Mouse (Mus musculus) heart, embryonic 13.5 days (tissue): ENCODE measurements around the gene Gm8439. TPM values are rescaled to one million over a fixed set of nuclear protein-coding genes. Genes with fewer than 3 reads are reported as not detected.

Experiments
- ATAC-seq: fragments of 200-750 bp; cut with Nextera tagmentation; 2 replicates; pipeline ENCODE4 v1.8.0; 2017; ENCODE audit warnings: moderate TSS enrichment; ENCODE audit not compliant: insufficient number of reproducible peaks, low FRiP score, low TSS enrichment; ENCODE audit errors: extremely low read depth
- H3K27ac ChIP-seq: fragments of 300-500 bp; sonication (generic); replicated peaks from 2 replicates; pipeline ENCODE4 v1.5.1; 2015; ENCODE audit warnings: moderate library complexity, mild to moderate bottlenecking, inconsistent platforms
- H3K27me3 ChIP-seq: fragments of 300-500 bp; sonication (generic); replicated peaks from 2 replicates; pipeline ENCODE4 v1.6.1; 2015; ENCODE audit warnings: mild to moderate bottlenecking, inconsistent platforms
- H3K36me3 ChIP-seq: fragments of 300-500 bp; sonication (generic); 2 replicates; pipeline ENCODE4 v1.6.1; 2015; ENCODE audit warnings: mild to moderate bottlenecking, inconsistent platforms
- H3K4me1 ChIP-seq: fragments of 300-500 bp; sonication (generic); 2 replicates; pipeline ENCODE4 v1.6.1; 2015; ENCODE audit warnings: inconsistent platforms
- H3K4me2 ChIP-seq: fragments of 300-500 bp; sonication (generic); 2 replicates; pipeline ENCODE4 v1.6.1; 2015; ENCODE audit warnings: inconsistent platforms, mild to moderate bottlenecking, moderate library complexity
- H3K4me3 ChIP-seq: fragments of 300-500 bp; sonication (generic); 2 replicates; pipeline ENCODE4 v1.5.1; 2015; ENCODE audit warnings: moderate library complexity, mild to moderate bottlenecking, inconsistent platforms
- H3K9ac ChIP-seq: fragments of 300-500 bp; sonication (generic); 2 replicates; pipeline ENCODE4 v1.6.1; 2015; ENCODE audit warnings: inconsistent platforms, mild to moderate bottlenecking, moderate library complexity
- H3K9me3 ChIP-seq: fragments of 300-500 bp; sonication (generic); 2 replicates; pipeline ENCODE4 v1.6.1; 2016; ENCODE audit warnings: inconsistent platforms
- WGBS: fragments of 180-500 bp; shearing (Covaris S2); methylation state at CpG from one replicate; pipeline ENCODE4 v1.1.7; 2015; ENCODE audit warnings: mixed read lengths; 5-methylcytosine and 5-hydroxymethylcytosine counted together
- polyA plus RNA-seq: library from polyadenylated mRNA; unstranded; fragments of >200 nt; fragmentation: Nextera tagmentation; extraction: Ambion mirVana; gene quantifications from 2 replicates; pipeline ENCODE4 v1.2.1, GENCODE M21; 2015

Gene Gm8439
- polyA plus RNA-seq, 1 experiment from 2014 or later = 0.41 TPM

- Histone ChIP-seq H3K27me3 (no peaks in the 10 kb centered on the region), H3K9ac (peak overlapping the region; percentile 77)
Measured at GRCm38 (mm10) chr4:120612304-120613080, 23.9 kb downstream of the Gm8439 start.

GRCm38 (mm10) chr4:120613691-120614329 is 25.3 kb downstream of the Gm8439 start:
- Histone ChIP-seq H3K4me3 (peak overlapping the region; percentile 41), H3K9ac (peak overlapping the region; percentile 82), H3K9me3 (no peaks in the 10 kb centered on the region), H3K4me1 (peaks cover 67% of the 10 kb centered on the region), H3K36me3 (no peaks in the 10 kb centered on the region), H3K27ac (peak overlapping the region; percentile 99), H3K27me3 (no peaks in the 10 kb centered on the region), H3K4me2 (peak overlapping the region; percentile 64)
- 22% methylated on average over 8 of the region's 8 CpGs for WGBS
- ATAC-seq = peak; percentile 31; the same call in 1 of the 2 replicates

More at GRCm38 (mm10) chr4:120612304-120613080, 23.9 kb downstream of the Gm8439 start:
- peaks cover 67% of the 10 kb centered on the region for H3K4me1 ChIP-seq
- H3K4me3 ChIP-seq = peak overlapping the region; percentile 41
- no peaks in the 10 kb centered on the region for H3K9me3 ChIP-seq
- 20% methylated on average over 9 of the region's 9 CpGs for WGBS
- ATAC-seq = peak; percentile 28; the same call in 1 of the 2 replicates
- no peaks in the 10 kb centered on the region for H3K36me3 ChIP-seq
- peak overlapping the region; percentile 64 for H3K4me2 ChIP-seq
- peak overlapping the region; percentile 99 for H3K27ac ChIP-seq

- WGBS = 71% methylated on average over 9 of the region's 9 CpGs
- H3K9me3 ChIP-seq = no peaks in the 10 kb centered on the region
- no peaks in the 10 kb centered on the region for H3K27me3 ChIP-seq
- H3K36me3 ChIP-seq = no peaks in the 10 kb centered on the region
- no peak for ATAC-seq
- peaks cover 64% of the 10 kb centered on the region for H3K4me1 ChIP-seq
- no peak overlapping the region for H3K4me3 ChIP-seq
- H3K27ac ChIP-seq = peak overlapping the region; percentile 99
- H3K4me2 ChIP-seq = no peak overlapping the region
- H3K9ac ChIP-seq = peak overlapping the region; percentile 82; the same call in 1 of the 2 replicates
Measured at GRCm38 (mm10) chr4:120614644-120615043, 26.1 kb downstream of the Gm8439 start.

- WGBS = 27% methylated on average over 10 of the region's 10 CpGs
- Histone ChIP-seq H3K4me1 (peaks cover 55% of the 10 kb centered on the region), H3K36me3 (no peaks in the 10 kb centered on the region), H3K27me3 (no peaks in the 10 kb centered on the region), H3K9me3 (no peaks in the 10 kb centered on the region), H3K4me2 (0 out of 2 replicates have a peak overlapping the region, but pooled peaks have one; percentile 21), H3K27ac (peak overlapping the region; percentile 99), H3K4me3 (no peak overlapping the region), H3K9ac (peak overlapping the region; percentile 71)
- ATAC-seq = peak; percentile 66; the same call in 1 of the 2 replicates
Measured at GRCm38 (mm10) chr4:120615528-120616081, 27.1 kb downstream of the Gm8439 start.

- H3K4me3 ChIP-seq = no peak overlapping the region
- H3K9me3 ChIP-seq = no peaks in the 10 kb centered on the region
- ATAC-seq = no peak
- WGBS = 53% methylated on average over 13 of the region's 13 CpGs
- peaks cover 48% of the 10 kb centered on the region for H3K4me1 ChIP-seq
- H3K36me3 ChIP-seq = no peaks in the 10 kb centered on the region
- H3K27ac ChIP-seq = peak overlapping the region; percentile 99
- no peak overlapping the region for H3K4me2 ChIP-seq
- H3K9ac ChIP-seq = peak overlapping the region; percentile 69
- H3K27me3 ChIP-seq = no peaks in the 10 kb centered on the region
Measured at GRCm38 (mm10) chr4:120616199-120617025, 27.9 kb downstream of the Gm8439 start.

- 66% methylated on average over 6 of the region's 6 CpGs for WGBS
- Histone ChIP-seq H3K9me3 (no peaks in the 10 kb centered on the region), H3K27ac (no peak overlapping the region), H3K36me3 (no peaks in the 10 kb centered on the region), H3K4me3 (no peak overlapping the region), H3K9ac (no peak overlapping the region), H3K4me2 (no peak overlapping the region), H3K27me3 (no peaks in the 10 kb centered on the region), H3K4me1 (peaks cover 29% of the 10 kb centered on the region)
- no peak for ATAC-seq
Measured at GRCm38 (mm10) chr4:120627728-120628127, 39.2 kb downstream of the Gm8439 start.

GRCm38 (mm10) chr4:120630218-120630931 is 41.8 kb downstream of the Gm8439 start:
- Histone ChIP-seq H3K4me3 (no peak overlapping the region), H3K27me3 (no peaks in the 10 kb centered on the region), H3K4me1 (peaks cover 29% of the 10 kb centered on the region), H3K36me3 (no peaks in the 10 kb centered on the region), H3K9ac (no peak overlapping the region), H3K27ac (peak overlapping the region; percentile 28; the same call in 1 of the 2 replicates), H3K4me2 (no peak overlapping the region), H3K9me3 (no peaks in the 10 kb centered on the region)
- no peak for ATAC-seq
- 14% methylated on average over 8 of the region's 8 CpGs for WGBS

- H3K36me3 ChIP-seq = no peaks in the 10 kb centered on the region
- no peak for ATAC-seq
- peaks cover 25% of the 10 kb centered on the region for H3K4me1 ChIP-seq
- H3K9me3 ChIP-seq = no peaks in the 10 kb centered on the region
- WGBS = 45% methylated on average over 6 of the region's 6 CpGs
- H3K27me3 ChIP-seq = no peaks in the 10 kb centered on the region
- H3K9ac ChIP-seq = no peak overlapping the region
- no peak overlapping the region for H3K4me2 ChIP-seq
- no peak overlapping the region for H3K27ac ChIP-seq
- no peak overlapping the region for H3K4me3 ChIP-seq
Measured at GRCm38 (mm10) chr4:120631828-120632227, 43.3 kb downstream of the Gm8439 start.

- 73% methylated on average over 2 of the region's 2 CpGs for WGBS
Measured at GRCm38 (mm10) chr4:120635351-120635750, 46.8 kb downstream of the Gm8439 start.

GRCm38 (mm10) chr4:120641946-120642345 is 53.4 kb downstream of the Gm8439 start:
- Histone ChIP-seq H3K36me3 (no peaks in the 10 kb centered on the region), H3K27me3 (peaks cover 6% of the 10 kb centered on the region; the same call in 1 of the 2 replicates), H3K9ac (no peak overlapping the region), H3K27ac (no peak overlapping the region), H3K4me1 (no peaks in the 10 kb centered on the region), H3K9me3 (no peaks in the 10 kb centered on the region), H3K4me3 (no peak overlapping the region), H3K4me2 (no peak overlapping the region)
- WGBS = 86% methylated on average over 6 of the region's 6 CpGs
- ATAC-seq = no peak

More at GRCm38 (mm10) chr4:120635351-120635750, 46.8 kb downstream of the Gm8439 start:
- Histone ChIP-seq H3K4me1 (peaks cover 13% of the 10 kb centered on the region), H3K36me3 (no peaks in the 10 kb centered on the region), H3K4me2 (no peak overlapping the region), H3K9ac (no peak overlapping the region), H3K27me3 (no peaks in the 10 kb centered on the region), H3K27ac (no peak overlapping the region), H3K4me3 (no peak overlapping the region), H3K9me3 (no peaks in the 10 kb centered on the region)
- ATAC-seq = no peak
